Mouse (Mus musculus) olfactory bulb, adult 2 months (tissue): ENCODE results near the gene Gimap8.

ENCODE experiments used
- CTCF ChIP-seq: fragments of 200-500 bp; IDR thresholded peaks from 2 replicates; pipeline ENCODE4 v1.5.1; 2012; ENCODE audit warnings: low read depth, mild to moderate bottlenecking, low read length, moderate library complexity; ENCODE audit not compliant: insufficient read depth
- POLR2A ChIP-seq: fragments of 200-500 bp; IDR thresholded peaks from 2 replicates; pipeline ENCODE4 v1.6.1; 2012; ENCODE audit warnings: mild to moderate bottlenecking, low read depth, low read length, moderate library complexity; ENCODE audit not compliant: insufficient read depth

DNA sequence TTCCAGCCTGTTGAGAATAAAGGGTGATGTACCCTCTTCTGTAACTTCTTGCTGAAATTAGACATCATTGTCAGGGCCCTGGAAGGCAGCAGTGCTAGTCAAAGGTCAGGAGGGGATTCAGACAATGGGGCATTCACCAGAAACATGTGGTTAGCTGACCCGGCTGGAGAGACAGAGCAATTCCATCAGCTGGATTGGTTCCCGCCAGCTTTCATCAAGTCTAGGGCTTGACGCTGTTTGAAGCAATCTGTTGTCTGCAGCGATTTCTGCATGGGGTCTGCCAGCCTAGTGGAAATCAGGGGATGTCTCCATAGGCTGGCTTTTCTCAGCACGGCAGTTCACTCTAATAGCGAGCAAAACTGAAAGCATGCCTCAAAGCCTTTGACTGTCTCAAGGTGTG, 10.5 kb upstream of the Gimap8 start:
- TF ChIP-seq CTCF (no peak), POLR2A (no peak)
